Mouse (Mus musculus): ENCODE data around the gene Nceh1. TPM values are rescaled to one million over a fixed set of nuclear protein-coding genes. Genes with fewer than 3 reads are reported as not detected.
A peak's percentile ranks its signal among the peaks of the same experiment; 100 is the strongest.

Nceh1 gene
- polyA plus RNA-seq, 1 experiment = 4.7 TPM

DNA sequence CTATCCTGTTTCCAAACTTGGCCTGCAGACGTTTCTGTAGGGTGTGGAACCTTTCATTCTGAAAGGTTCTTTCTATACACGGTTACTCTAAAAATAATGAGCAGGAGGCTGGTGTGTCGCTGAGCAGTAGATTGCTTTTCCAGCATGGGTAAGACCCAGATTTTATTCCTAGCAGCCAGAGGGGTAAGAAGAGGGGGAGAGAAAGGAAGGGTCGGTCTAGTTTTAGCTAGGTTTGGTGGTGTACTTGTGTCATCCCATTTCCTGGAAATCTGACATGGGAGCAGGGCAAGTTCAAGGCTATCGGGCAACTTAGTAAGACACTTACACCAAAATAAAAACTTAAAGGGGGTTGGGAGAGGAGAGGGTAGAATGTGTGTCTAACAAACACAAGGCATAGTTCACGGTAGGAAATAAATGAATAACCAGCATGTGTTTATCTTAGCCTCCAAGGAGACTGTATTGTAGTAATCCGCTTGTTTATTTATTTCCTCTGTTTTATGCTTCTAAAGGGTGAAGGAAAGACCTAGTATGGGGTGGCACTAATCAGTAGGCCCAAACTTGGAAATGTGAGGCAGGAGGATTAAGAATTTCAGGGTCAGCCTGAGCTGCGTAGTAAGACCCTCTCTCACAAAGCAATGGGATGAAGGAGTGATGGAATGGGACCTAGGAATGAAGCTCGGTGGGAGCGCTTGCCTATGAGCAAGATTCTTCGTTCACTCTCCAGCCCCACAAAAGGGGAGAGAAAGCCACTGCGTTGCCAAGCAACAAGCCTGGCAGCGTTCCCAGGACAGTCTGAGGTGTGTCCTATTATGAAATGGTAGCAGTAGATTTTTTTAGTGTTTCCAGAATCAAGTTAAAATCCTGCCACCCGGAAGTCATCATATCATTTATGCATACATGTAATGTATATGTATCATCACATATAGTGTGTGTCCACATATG is 6.8 kb downstream of the Nceh1 start:
- DNase-seq (ENCODE audit: low read depth, low spot score) = peak; percentile 73
- WGBS = 30% methylated on average over 14 of the region's 14 CpGs

DNA sequence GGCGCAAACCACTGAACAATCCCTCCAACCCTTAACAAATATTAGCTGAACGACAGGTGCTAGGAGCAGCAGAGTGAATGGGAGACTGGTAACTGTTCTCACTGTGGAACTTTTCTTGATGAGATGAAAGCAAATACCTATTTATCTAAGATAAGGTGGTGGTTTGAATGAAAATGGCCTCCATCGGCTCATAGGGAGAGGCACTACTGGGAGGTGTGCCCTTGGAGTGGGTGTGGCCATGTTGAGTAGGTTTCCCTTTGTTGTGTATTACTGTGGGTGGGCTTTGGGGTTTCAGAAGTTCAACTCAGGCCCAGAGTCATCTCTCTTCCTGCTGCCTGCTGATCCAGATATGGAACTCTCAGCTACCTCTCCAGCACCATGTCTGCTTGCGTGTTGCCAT is 8.1 kb downstream of the Nceh1 start:
- 66% methylated on average over 4 of the region's 4 CpGs for WGBS
- no peak for DNase-seq (ENCODE audit: low read depth, low spot score)

DNA sequence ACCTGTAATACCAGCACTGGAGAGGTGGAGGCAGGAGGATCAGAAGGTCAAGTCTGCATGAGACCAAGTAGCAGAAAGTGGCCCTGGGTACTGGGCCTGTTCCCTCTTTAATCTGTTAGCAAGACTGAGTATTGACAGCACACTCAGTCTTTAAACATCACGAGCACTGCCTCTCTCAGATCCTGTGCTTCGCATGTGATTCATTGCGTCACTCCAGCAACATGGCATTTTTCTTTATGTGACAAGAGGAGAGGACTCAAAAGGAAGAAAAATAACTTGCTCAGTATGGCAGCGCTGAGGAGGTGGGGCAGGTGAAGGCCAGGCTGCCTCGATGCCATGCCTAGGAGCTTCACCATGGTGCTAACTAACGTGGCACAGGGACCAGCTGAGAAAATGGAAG is 9.1 kb downstream of the Nceh1 start:
- DNase-seq (ENCODE audit: low read depth, low spot score) = no peak
- WGBS = 85% methylated on average over 6 of the region's 6 CpGs

DNA sequence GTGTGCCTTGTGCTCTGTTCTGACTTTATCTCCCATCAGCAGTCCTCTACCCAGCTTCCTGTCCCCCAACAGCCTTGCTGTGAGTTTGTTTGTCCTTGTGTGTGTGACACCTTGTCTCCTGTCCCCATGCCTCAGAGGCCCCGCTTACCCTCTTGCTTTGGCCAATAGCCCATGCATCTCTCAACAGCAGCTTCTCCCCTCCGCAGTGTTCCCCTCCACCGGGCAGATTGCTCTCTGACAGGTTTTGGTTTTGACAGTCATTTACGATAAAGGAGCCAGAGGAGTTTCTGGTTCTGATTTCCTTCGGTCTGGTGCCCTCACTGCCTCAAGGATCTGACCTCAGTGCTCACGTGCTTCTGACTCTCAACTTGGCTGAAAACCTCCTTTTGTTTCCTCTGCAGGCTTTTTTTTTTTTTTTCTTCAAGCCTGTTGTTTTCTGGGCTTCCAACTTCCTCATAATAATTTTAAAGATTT is 11.1 kb downstream of the Nceh1 start:
- WGBS = 56% methylated on average over 6 of the region's 6 CpGs

DNA sequence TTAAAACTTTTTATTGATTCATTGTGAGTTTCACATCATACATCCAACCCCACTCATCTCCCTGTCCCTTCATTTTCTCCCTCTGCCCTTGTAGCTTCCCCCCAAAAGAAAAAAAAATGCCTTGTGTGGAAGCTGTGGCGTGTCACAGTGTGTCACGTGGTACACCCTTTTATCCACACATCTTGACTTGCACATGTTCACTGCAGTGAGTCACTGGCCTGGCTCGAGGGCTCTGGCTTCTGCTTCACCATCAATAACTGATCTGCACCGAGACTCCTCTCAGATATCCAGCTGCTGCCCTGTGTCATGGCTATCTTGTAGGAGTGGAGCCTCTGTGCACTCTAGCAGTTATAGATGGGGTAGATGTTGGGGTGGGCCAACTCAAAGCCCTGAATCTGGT is 12.4 kb downstream of the Nceh1 start:
- no peak for DNase-seq (ENCODE audit: low read depth, low spot score)
- 62% methylated on average over 4 of the region's 4 CpGs for WGBS

More for the DNA sequence above, 11.1 kb downstream of the Nceh1 start:
- DNase-seq (ENCODE audit: low read depth, low spot score) = no peak

DNA sequence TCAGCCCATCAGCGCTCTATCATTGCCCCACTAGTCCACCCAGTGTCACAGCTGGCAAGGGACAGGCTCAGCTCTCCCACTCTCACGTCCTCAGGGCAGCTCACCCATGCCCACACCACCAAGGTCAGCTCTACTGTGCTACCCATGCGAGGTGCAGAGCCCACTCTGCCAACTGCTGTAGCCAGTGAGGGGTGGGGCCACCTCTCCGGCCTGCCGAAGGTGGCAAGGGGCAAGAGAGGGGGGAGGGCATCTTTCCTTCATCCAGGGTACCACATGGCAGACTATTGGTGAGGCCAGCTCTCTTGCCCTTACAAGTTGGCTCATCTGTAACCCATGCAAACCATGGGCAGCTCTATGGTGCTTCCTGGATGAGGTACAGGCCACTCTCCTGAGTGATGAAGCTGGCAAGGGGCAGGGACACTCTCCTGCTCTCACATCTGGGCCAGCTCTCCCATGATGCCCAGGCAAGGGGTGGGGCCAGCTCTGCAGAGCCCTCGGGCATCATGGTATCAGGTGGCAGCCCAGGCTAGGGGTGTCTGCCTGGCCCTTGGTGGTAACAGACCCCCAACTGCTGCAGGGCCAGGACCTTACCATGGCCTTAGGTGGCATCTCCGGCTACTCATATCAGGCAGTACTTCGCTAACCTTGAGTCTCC is 12.9 kb downstream of the Nceh1 start:
- WGBS = 89% methylated on average over 8 of the region's 8 CpGs
- no peak for DNase-seq (ENCODE audit: low read depth, low spot score)

DNA sequence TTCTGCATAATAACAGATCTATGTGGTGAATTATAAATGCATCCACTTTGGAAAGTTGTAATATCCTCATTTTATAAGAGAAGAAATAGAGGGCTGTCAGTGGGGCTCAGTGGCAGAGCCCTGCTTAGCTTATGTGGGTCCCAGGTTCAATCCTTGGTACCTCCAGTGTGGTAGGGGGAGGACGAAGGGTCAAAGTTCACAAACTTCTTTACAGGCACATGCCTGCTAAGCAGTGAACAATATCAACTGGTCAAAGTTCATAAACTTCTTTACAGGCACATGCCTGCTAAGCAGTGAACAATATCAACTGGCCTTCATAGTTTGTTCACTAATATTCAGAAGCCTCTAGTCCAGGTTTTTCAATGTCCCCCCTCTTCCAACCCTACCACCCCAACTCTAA is 13.8 kb downstream of the Nceh1 start:
- 38% methylated on average over 1 of the region's 1 CpGs for WGBS
- no peak for DNase-seq (ENCODE audit: low read depth, low spot score)

DNA sequence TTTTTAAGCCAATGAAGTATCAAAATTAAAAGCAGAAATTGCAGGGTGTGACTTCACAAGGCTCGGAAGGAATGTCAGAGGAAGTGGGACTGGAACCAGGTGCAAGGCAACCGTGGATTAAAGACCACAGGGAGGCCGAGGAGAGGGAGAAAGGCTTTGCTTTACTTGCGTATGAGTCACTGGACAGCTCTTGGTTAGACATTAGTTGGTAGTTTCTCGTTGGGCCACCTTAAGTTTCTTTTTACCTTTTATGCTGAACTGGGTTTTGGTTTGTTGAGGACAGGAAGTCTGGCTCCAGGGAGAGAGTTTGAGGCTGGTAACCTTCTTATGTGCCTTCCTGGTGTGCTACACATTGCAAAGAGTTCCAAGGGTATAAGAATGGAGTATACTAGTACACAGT is 15.1 kb downstream of the Nceh1 start:
- DNase-seq (ENCODE audit: low read depth, low spot score) = no peak
- 49% methylated on average over 5 of the region's 5 CpGs for WGBS

DNA sequence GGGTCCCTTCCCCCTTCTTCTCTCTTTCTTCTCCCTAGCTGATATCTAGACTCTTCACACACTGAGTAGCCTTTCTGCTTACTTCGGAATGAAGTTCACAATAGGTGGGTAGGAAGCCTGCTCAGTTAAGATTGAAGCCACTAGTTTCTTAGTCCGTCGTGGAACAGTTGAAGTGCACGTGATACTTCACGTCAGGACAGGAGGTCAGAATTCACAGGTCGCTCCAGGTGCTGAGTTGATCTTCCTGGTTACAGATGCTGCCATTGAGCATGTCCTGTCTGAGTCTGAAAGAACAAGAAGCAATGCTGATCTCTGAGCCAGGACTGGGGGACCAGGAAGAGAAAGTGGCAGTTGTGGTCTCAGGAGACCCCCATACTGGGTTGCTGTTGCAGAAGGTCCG is 16.4 kb downstream of the Nceh1 start:
- 92% methylated on average over 7 of the region's 7 CpGs for WGBS
- DNase-seq (ENCODE audit: low read depth, low spot score) = no peak

DNA sequence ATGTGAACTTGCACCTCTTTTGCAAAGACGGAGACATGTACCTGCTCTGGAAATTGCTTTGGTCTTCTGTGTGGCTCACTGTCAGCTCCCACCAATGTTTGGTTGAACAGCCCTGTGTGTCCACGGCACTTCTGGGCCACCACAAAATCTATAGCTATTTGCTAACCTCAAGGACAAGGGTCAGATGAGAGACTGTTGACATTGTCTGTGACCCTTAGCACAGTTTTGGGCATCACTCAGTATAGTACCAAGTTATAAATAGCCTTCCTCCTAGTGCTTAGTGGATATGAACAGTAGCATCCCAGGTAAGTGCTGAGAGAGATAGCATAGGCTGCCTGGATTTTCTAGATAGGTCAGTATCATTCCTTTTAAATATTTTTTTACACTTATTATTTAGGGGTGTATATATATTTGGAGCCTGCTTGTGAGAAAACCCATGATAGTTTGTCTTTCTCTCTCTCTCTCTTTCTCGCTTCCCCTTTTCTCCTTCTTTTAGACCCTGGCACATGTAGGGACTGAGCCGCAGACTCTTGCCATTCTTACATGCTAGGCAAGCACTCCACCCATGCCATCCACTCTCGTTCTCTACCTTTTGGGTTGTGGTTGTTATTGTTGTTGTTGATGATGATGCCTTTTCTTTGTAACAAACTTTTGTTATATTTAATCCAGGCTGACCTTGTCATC is 19.1 kb downstream of the Nceh1 start:
- DNase-seq (ENCODE audit: low read depth, low spot score) = no peak
- WGBS = 88% methylated on average over 5 of the region's 5 CpGs

DNA sequence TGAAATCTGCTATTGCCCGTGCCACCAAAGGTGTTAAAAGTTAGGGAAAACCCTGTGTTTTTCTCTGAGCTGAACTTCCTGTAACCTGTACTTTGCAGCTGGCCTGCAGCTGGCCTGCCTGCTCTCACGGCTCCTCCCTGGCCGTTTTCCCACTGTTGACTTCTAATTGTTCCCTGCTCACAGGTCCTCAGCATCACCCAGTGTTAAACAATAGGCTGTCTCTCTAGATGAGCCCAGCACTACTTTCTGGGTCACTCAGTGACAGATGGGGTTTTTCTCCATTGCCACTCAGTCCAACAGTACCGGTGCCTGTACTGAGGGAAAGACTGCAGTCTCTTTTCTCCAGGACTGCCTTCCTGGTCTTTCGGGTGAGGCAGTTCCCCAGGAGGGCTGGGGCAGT is 22.3 kb downstream of the Nceh1 start:
- 16% methylated on average over 5 of the region's 5 CpGs for WGBS
- DNase-seq (ENCODE audit: low read depth, low spot score) = no peak

DNA sequence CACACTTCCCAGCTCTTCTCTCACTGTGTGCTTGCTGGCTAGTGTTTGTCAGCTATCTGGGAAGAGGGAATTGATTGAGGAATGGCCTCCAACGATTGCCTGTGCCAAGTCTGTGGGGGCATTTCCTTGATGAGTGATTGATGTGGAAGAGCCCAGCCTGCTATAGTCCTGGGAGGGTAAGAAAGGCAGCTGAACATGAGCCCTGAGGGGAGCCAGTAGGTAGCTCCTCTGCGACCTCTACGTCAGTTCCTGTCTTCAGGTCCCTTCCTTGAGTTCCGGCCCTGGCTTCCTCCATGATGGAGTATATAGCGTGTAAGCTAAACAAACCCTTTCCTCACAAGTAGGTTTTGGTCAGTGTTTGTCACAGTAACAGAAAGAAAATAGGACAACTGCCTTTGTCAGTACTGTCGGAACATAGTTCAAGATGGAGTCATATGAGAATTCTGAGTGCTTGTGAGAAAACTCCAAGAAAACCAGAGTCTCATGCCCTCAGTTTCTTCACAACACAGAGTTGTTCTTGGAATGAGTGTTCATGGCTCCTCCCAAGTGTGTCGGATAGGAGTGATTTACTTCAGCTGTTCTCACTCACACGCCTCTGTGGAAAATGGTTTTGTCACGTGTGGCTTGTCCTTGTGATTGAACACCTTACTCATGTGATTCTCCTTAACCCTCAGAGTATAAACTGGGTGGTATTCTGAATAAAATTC is 22.9 kb downstream of the Nceh1 start:
- WGBS = 77% methylated on average over 9 of the region's 9 CpGs
- no peak for DNase-seq (ENCODE audit: low read depth, low spot score)

DNA sequence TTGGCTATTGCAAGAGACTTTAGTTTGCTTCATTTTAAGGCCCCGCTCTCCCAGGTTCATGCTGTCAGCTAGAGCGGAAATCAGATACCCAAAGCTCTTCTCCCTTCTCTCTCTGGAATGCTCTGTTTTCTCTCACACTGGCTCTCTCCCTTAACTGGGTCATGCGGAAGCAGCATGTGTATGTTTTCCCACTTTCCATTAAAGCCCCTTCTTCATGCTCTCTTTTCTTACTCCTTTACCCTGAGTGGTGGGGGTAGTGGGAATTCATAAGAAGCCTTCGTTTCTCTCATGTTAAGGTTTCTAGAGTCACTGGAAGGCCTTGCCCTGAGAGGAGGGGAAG is 23.4 kb downstream of the Nceh1 start:
- DNase-seq (ENCODE audit: low read depth, low spot score) = no peak
- WGBS = 87% methylated on average over 4 of the region's 4 CpGs

DNA sequence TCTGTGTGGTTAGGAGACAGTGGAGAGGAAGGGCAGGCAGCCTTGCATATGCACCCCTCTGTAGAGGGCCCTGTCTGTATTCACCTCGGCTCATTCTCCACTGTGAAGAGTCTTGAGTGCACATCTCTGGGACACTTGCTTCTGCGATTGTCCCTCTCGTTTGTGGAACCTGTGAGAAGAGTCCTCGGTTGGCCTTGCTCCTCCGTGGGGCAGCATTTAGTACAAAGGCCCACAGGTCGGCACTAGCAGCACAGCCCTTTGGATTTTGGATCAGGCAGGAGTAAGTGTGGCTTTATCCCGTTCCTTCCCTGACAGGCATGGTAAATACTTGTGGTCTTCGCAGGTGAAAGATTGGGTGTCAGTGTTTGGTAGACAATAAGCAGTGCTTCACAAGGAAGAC is 23.8 kb downstream of the Nceh1 start:
- WGBS = 91% methylated on average over 8 of the region's 8 CpGs
- DNase-seq (ENCODE audit: low read depth, low spot score) = no peak

DNA sequence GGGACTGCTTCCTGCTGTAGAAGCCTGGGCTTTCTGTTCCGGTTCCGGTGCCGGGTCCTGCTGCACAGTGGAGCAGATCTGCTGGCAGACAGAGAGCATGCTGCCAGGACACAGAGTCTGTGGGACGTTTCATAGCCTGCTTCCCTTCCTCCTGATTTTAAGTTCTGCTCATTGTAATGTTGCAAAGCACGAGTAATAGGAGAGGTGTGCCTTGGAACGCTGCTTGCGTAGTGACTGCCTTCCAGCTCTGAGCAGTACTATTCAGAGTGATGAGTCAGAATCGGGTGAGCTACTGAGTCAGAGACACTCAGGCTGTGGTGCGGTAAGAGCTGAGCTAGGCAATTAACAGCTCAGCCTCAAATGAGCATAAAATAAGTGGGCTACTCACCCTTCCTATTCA is 26.9 kb downstream of the Nceh1 start:
- DNase-seq (ENCODE audit: low read depth, low spot score) = no peak
- whole genome bisulfite sequencing = 66% methylated on average over 9 of the region's 9 CpGs

DNA sequence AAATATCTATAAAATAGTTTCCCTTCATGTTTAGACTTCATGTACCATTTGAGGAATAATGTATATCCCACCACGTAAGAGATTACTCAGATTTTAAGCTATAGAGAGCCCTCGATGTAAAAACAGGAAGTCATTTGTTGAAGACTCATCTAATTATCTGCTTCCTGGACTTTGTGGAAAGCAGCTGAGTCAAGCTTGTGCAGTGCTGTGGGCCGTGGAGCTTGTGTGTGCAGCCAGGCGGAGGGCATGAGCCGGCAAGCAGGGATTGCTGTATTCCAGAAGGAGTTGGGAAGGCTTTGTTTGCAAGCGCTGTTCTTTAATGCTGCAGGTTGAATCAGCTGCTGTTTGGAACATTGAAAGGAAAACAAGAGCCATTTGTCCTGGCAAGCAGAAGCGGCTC is 27.5 kb downstream of the Nceh1 start:
- WGBS = 67% methylated on average over 7 of the region's 7 CpGs
- DNase-seq (ENCODE audit: low read depth, low spot score) = no peak

DNA sequence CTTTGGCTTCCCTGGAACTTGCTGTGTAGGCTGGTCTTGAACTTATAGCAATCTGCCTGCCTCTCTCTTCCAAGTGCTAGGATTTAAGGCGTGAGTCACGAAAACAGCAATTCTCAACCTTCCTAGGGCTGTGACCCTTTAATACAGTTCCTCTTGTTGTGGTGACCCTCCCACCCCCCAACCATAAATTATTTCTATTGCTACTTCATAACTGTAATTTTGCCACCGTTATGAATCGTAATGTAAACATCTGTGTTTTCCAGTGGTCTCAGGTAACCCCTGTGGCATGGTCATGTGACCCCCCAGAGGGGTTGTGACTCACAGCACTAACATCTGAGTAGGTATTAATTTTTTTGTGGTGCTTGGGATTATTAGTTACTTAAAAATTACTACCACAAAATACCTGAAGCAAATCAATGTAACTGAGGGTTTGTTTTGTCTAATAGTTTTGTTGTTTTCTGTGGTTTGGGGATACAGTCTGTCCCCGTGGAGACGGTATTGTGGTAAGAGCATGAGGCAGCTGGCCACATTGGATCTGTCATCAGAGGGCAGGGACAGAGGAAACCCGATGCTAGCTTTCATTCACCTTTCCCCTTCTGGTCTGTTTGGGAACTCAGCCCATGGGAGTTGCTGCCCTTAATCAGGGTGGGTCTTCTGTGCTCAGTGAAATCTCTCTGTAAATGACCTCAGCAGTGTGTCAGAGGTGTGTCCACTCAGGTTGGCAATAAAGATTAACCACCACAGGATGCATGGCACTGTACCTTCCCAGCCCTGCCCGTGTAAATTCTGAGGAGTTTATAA is 31.5 kb downstream of the Nceh1 start:
- DNase-seq (ENCODE audit: low read depth, low spot score) = peak; percentile 65
- 53% methylated on average over 8 of the region's 8 CpGs for WGBS

DNA sequence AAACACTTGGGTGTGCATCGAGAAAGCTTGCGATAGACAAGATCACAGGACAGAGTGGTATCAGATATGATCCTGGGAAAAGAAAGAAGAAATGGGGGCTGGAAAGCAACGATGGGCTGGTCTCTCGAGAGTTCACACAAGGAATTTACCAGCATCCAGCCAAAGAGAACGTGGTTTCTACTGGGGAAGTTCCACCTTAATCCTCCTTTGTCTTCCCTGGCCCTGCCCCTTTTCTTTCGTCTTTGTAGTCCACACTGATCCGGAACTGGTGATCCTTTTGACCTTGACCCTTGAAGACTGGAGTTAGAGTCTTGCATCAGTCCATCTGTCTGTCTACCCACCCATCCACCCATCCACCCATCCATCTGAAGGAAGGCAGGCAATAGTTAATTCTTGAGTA is 34.6 kb downstream of the Nceh1 start:
- WGBS = 87% methylated on average over 7 of the region's 7 CpGs
- no peak for DNase-seq (ENCODE audit: low read depth, low spot score)

DNA sequence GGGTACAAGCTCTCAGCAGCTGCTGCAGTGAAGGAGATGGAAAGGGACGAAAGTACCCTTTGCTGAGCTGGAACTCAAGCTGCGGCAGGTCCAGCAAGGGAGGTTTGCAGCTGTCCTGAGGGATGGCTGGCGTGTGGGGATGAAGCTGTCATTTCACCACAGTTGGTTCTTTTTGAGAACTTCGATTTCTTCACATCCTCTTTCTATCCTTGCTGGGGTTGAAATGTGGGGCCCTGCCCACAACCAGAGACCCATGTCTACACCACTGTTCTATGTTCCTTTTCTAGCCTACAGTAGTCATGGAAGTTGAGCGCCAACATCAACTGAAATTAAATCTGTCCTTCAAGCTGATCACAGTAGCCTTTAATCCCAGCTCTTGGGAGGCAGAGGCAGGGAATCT is 35.8 kb downstream of the Nceh1 start:
- DNase-seq (ENCODE audit: low read depth, low spot score) = no peak
- 88% methylated on average over 5 of the region's 5 CpGs for WGBS

All from large intestine, adult 2 months (tissue).